Comparison of ENCODE assay signal across 22 mouse cellular contexts in the genomic region with DNA sequence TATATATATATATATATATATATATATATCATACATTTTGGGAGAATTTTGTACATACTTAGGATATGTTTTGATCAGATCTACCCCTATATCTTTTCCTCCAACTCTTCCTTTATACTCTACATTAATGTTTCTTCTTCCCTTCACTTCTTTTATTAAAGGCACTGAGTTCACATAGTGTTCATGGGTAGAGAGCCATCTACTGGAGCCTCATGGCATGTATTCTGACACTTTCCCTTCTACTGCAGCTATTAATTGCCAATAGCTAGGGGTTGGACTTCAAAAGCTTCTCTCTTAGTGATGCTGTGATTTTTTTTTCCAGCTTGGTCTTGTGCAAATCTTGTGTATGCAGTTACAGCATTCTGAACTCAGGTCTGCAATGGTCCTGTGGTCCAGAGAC. TPM values are rescaled to one million over a fixed set of nuclear protein-coding genes. Genes with fewer than 3 reads are reported as not detected.
DNase-seq lines count a peak whose midpoint lies in the region; ATAC-seq and TF ChIP-seq lines count a peak whose summit lies in the region.
"Had no signal": no experiment of that assay in that cellular context is flagged by ENCODE, and none has a peak within 500 bp of the region (broad histone marks: within the 10 kb centered on the region; RNA-seq: fewer than 3 reads in every experiment).

No protein-coding gene starts in this region.

- no peak overlapping the region for H3K4me3 ChIP-seq in gastrocnemius, adult 2 months
- H3K4me3 ChIP-seq: embryonic facial prominence, embryonic 15.5 days; forebrain, embryonic 10.5 days; heart, embryonic 12.5 days; lung, embryonic 15.5 days; neural tube, embryonic 13.5 days had no signal

- DNase-seq in gastrocnemius, adult 2 months: no peak
- DNase-seq in gastrocnemius, postnatal 4 days (ENCODE audit: low spot score in 2 of 2): no peak
- DNase-seq in kidney, postnatal 36 days: peak; percentile 25 to 40
- DNase-seq in kidney, postnatal 4 days: no peak
- peak; percentile 28 for DNase-seq in 416B (ENCODE audit: low read depth)
- DNase-seq in cerebellum, postnatal 4 days (ENCODE audit: low spot score in 2 of 2): no peak
- DNase-seq: cerebellum, adult 9-10 months; gastrocnemius, postnatal 36 days; layer of hippocampus, postnatal 36 days; left cerebral cortex, postnatal 4 days; right cerebral cortex, postnatal 14 days; thymus, postnatal 25 days had no signal

- no peak overlapping the region for H3K27ac ChIP-seq in gastrocnemius, adult 2 months
- H3K27ac ChIP-seq: embryonic facial prominence, embryonic 15.5 days; forebrain, embryonic 10.5 days; lung, embryonic 15.5 days; neural tube, embryonic 13.5 days had no signal

- intact Hi-C loops in gastrocnemius, adult 2 months (cut with DNase I): no loop called here

- TF ChIP-seq CTCF in gastrocnemius, adult 2 months (IDR thresholded peaks at IDR 0.05): peak; percentile 35

- ATAC-seq in common myeloid progenitor, adult 5-6 weeks (replicated peaks; ENCODE audit: low read depth, poor library complexity, severe bottlenecking): 0 out of 2 replicates have a peak, but pooled peaks have one; percentile 32

RNA-seq across cellular contexts. Expression of gene Ddo, which starts 11.8 kb away (rescaled TPM):
- total RNA-seq in gastrocnemius, adult 2 months (2021): 10 to 100 TPM; 21.5 to 36.9 TPM
- 10 to 100 TPM; 21.3 to 22.5 TPM for total RNA-seq in gastrocnemius, postnatal 4 days (2021)
- not detected in 2 replicates for total RNA-seq in common myeloid progenitor, adult 5-6 weeks (2017)
- total RNA-seq: hematopoietic stem cell, adult 5-6 weeks; megakaryocyte, adult 5-6 weeks had no signal

RNA-seq across cellular contexts. Expression of gene Slc22a16, which starts 47.8 kb away (rescaled TPM):
- not detected for total RNA-seq in gastrocnemius, adult 2 months (2021)
- total RNA-seq in gastrocnemius, postnatal 4 days (2021): not detected
- total RNA-seq in common myeloid progenitor, adult 5-6 weeks (2017): not detected in 2 replicates
- total RNA-seq: adrenal gland, postnatal 4 days; gastrocnemius, postnatal 36 days; hematopoietic stem cell, adult 5-6 weeks; layer of hippocampus, postnatal 36 days; left cerebral cortex, postnatal 4 days; liver, adult 2 months; megakaryocyte, adult 5-6 weeks had no signal

Comparison
In these comparisons a context has a peak if more than half of its experiments do, and no peak if none do; other contexts are left out.
1. DNase-seq: peak in kidney, postnatal 36 days (2 of 2) and 416B (single experiment); none in gastrocnemius, adult 2 months (single experiment), gastrocnemius, postnatal 4 days (0 of 2), kidney, postnatal 4 days (0 of 2) and cerebellum, postnatal 4 days (0 of 2).
2. RNA of gene Ddo, which starts 11.8 kb away (total RNA-seq): 21.5 to 36.9 TPM in gastrocnemius, adult 2 months and 21.3 to 22.5 TPM in gastrocnemius, postnatal 4 days; not detected in common myeloid progenitor, adult 5-6 weeks; every median in the first group is over 10 times any median in the second.